Mouse (Mus musculus) embryonic fibroblast, embryonic 13.5 days (primary cell): ENCODE results near the gene Sept4.

ENCODE experiments used
- CTCF ChIP-seq: IDR thresholded peaks from 2 replicates; pipeline ENCODE4 v1.5.1; 2011; ENCODE audit warnings: mild to moderate bottlenecking, control low read depth, low read length, moderate library complexity, borderline replicate concordance; ENCODE audit not compliant: insufficient read depth
- POLR2A ChIP-seq: IDR thresholded peaks from 2 replicates; pipeline ENCODE4 v1.6.1; 2011; ENCODE audit warnings: low read depth, mild to moderate bottlenecking, control low read depth, low read length, moderate library complexity

DNA sequence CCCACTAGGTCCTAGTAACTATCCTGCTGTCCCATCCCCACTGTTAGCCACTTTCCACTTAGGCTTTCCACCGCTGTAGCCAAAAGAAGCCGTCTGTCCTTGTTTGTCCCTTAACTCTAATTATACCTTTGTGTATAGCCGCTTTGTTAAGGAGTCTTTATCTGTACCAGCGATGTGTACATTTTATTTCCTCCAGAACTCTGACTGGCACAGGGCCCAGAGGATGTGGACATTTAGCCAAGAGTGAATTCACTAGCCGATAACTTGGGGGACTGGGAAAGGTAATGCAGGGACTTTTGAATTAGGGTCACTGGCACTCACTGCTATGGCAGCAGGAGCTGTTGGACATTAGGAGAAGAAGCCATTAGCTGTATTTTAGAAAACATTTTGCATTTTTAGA is 14.3 kb upstream of the Sept4 start:
- TF ChIP-seq CTCF (no peak), POLR2A (no peak)
